Comparison of ENCODE assay signal across 8 mouse cellular contexts in the genomic region with DNA sequence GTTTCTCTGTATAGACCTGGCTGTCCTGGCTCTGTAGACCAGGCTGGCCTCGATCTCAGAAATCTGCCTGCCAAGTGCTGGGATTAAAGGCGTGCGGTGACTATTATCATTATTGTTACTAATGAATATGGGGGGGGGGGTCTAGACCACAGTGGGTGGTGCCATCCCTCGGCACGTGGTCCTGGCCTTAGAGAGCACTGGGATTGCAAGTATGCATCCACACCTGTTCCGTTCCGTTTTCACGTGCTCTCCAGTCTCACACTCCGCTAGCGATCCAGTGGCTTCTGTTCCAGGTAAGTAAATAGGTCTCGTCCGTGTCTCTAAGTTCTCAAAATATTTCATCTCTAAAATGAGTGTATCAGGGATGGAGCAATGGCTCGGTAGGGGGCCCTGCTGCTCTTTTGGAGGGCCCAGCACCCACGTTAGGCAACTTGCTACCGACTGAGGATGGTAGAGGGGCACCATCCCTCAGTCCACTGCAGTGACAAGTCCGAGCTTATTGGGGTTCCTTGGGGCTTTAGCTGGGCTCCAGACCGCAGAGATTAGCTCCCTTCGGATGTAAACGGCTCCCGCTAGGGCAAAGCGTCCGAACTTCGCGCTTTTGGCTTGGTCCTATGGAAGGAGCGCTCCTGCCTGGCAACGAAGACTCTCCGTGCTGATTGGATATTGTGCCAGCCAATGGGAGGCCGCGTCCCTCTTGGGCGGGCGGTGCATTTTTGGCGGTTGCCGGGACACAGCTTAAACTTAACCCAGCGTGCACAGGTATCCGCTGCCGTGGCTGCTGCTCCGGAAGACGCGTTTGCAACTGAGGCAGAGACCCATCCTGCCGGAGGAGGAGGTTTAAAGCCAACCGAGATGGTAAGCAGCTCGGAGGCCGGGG. TPM values are rescaled to one million over a fixed set of nuclear protein-coding genes. Genes with fewer than 3 reads are reported as not detected.
A peak's percentile ranks its signal among the peaks of the same experiment; 100 is the strongest.
DNase-seq lines count a peak whose midpoint lies in the region; ATAC-seq and TF ChIP-seq lines count a peak whose summit lies in the region.

A gene (plus strand): TSS at position 190 of the 880 bp plus-strand sequence.

- H3K9ac ChIP-seq in embryonic facial prominence, embryonic 13.5 days: peak within 1 kb of the TSS; percentile 72
- H3K9ac ChIP-seq in limb, embryonic 12.5 days (replicated peaks): peak within 1 kb of the TSS; percentile 67
- H3K9ac ChIP-seq in midbrain, embryonic 15.5 days: peak within 1 kb of the TSS; percentile 45

- H3K4me2 ChIP-seq in embryonic facial prominence, embryonic 13.5 days: peak within 1 kb of the TSS; percentile 84
- peak within 1 kb of the TSS; percentile 88 for H3K4me2 ChIP-seq in limb, embryonic 12.5 days
- peak within 1 kb of the TSS; percentile 99 for H3K4me2 ChIP-seq in midbrain, embryonic 15.5 days

- peak; percentile 88 for DNase-seq in 3134 (ENCODE audit: extremely low read depth, insufficient read length, low spot score)
- DNase-seq in adrenal gland, postnatal 36 days: peak; percentile 94 to 95
- peak; percentile 96 for DNase-seq in heart, adult 18-20 months
- peak; percentile 97 for DNase-seq in kidney, adult 2 months
- peak; percentile 86 to 93 for DNase-seq in spleen, adult 2 months (ENCODE audit: low read depth in 1 of 2, low spot score in 2 of 2)

- H3K4me1 ChIP-seq in embryonic facial prominence, embryonic 13.5 days: peaks cover 22% of the 10 kb centered on the region
- 0 out of 2 replicates have a peak, but pooled peaks cover 3% of the 10 kb centered on the region for H3K4me1 ChIP-seq in kidney, adult 2 months (ENCODE audit: control insufficient read depth, insufficient read depth, low read length)
- peaks cover 5% of the 10 kb centered on the region for H3K4me1 ChIP-seq in limb, embryonic 12.5 days (replicated peaks)
- H3K4me1 ChIP-seq in midbrain, embryonic 15.5 days: peaks cover 12% of the 10 kb centered on the region
- no peaks in the 10 kb centered on the region for H3K4me1 ChIP-seq in spleen, adult 2 months (ENCODE audit: control insufficient read depth, insufficient read depth, insufficient read length)

- peak; percentile 97 for ATAC-seq in embryonic facial prominence, embryonic 13.5 days (ENCODE audit: insufficient number of reproducible peaks, insufficient read depth, low FRiP score, low TSS enrichment, low read depth)
- ATAC-seq in limb, embryonic 12.5 days (ENCODE audit: insufficient number of reproducible peaks, insufficient read depth, low FRiP score, low TSS enrichment, low read depth): peak; percentile 97
- ATAC-seq in midbrain, embryonic 15.5 days (replicated peaks): peak; percentile 100

- TF ChIP-seq CTCF in kidney, adult 2 months (conservative IDR thresholded peaks at IDR 0.05; ENCODE audit: insufficient read depth, insufficient read length, low read depth, low read length): 0 out of 2 replicates have a peak, but pooled peaks have one; percentile 0
- TF ChIP-seq CTCF in spleen, adult 2 months (IDR thresholded peaks at IDR 0.05; ENCODE audit: extremely low read depth, insufficient read depth, insufficient read length, insufficient replicate concordance): no peak

- no peaks in the 10 kb centered on the region for H3K36me3 ChIP-seq in embryonic facial prominence, embryonic 13.5 days
- no peaks in the 10 kb centered on the region for H3K36me3 ChIP-seq in kidney, adult 2 months (ENCODE audit: control insufficient read depth, insufficient read depth, low read length)
- H3K36me3 ChIP-seq in limb, embryonic 12.5 days: no peaks in the 10 kb centered on the region
- no peaks in the 10 kb centered on the region for H3K36me3 ChIP-seq in midbrain, embryonic 15.5 days (replicated peaks)
- H3K36me3 ChIP-seq in spleen, adult 2 months (ENCODE audit: control insufficient read depth, insufficient read depth, low read length): no peaks in the 10 kb centered on the region

- no peak for TF ChIP-seq POLR2A in kidney, adult 2 months (IDR thresholded peaks at IDR 0.05; ENCODE audit: low read depth, low read length)
- no peak for TF ChIP-seq POLR2A in spleen, adult 2 months (IDR thresholded peaks at IDR 0.05; ENCODE audit: low read depth, low read length)

- WGBS in embryonic facial prominence, embryonic 13.5 days: 1% methylated on average over 43 of the region's 43 CpGs
- whole genome bisulfite sequencing in kidney, adult 2 months: 4% methylated on average over 43 of the region's 43 CpGs
- 2% methylated on average over 43 of the region's 43 CpGs for WGBS in limb, embryonic 12.5 days
- WGBS in midbrain, embryonic 15.5 days: under 1% methylated on average over 43 of the region's 43 CpGs
- WGBS in spleen, adult 2 months: 2% methylated on average over 43 of the region's 43 CpGs

- H3K4me3 ChIP-seq in embryonic facial prominence, embryonic 13.5 days: peak within 1 kb of the TSS; percentile 68
- H3K4me3 ChIP-seq in kidney, adult 2 months (ENCODE audit: insufficient read depth, low read depth, low read length): peak within 1 kb of the TSS; percentile 81
- H3K4me3 ChIP-seq in limb, embryonic 12.5 days (replicated peaks): peak within 1 kb of the TSS; percentile 59
- peak within 1 kb of the TSS; percentile 59 for H3K4me3 ChIP-seq in midbrain, embryonic 15.5 days
- peak within 1 kb of the TSS; percentile 73 for H3K4me3 ChIP-seq in spleen, adult 2 months (ENCODE audit: extremely low read depth, insufficient read depth, insufficient read length)

- H3K27ac ChIP-seq in embryonic facial prominence, embryonic 13.5 days: peak within 1 kb of the TSS; percentile 64; the same call in 1 of the 2 replicates
- no peak within 1 kb of the TSS for H3K27ac ChIP-seq in kidney, adult 2 months (ENCODE audit: insufficient read depth, low read depth, low read length)
- H3K27ac ChIP-seq in limb, embryonic 12.5 days: peak within 1 kb of the TSS; percentile 67; the same call in 1 of the 2 replicates
- no peak within 1 kb of the TSS for H3K27ac ChIP-seq in midbrain, embryonic 15.5 days
- peak within 1 kb of the TSS; percentile 31; the same call in 1 of the 2 replicates for H3K27ac ChIP-seq in spleen, adult 2 months (ENCODE audit: insufficient read depth, low read length)

- no peaks in the 10 kb centered on the region for H3K9me3 ChIP-seq in embryonic facial prominence, embryonic 13.5 days
- no peaks in the 10 kb centered on the region for H3K9me3 ChIP-seq in limb, embryonic 12.5 days
- no peaks in the 10 kb centered on the region for H3K9me3 ChIP-seq in midbrain, embryonic 15.5 days

- H3K27me3 ChIP-seq in embryonic facial prominence, embryonic 13.5 days: no peaks in the 10 kb centered on the region
- no peaks in the 10 kb centered on the region for H3K27me3 ChIP-seq in kidney, adult 2 months (replicated peaks; ENCODE audit: control insufficient read depth, insufficient read depth, low read length)
- no peaks in the 10 kb centered on the region for H3K27me3 ChIP-seq in limb, embryonic 12.5 days
- H3K27me3 ChIP-seq in midbrain, embryonic 15.5 days (replicated peaks): no peaks in the 10 kb centered on the region
- H3K27me3 ChIP-seq in spleen, adult 2 months (ENCODE audit: control insufficient read depth, insufficient read depth, low read length): no peaks in the 10 kb centered on the region

RNA-seq across cellular contexts. Expression of the gene that starts here (rescaled TPM):
- total RNA-seq in adrenal gland, postnatal 36 days (2021): 1 to 10 TPM; 2.7 to 4.0 TPM
- polyA plus RNA-seq in embryonic facial prominence, embryonic 13.5 days (2015; fragmentation: Nextera tagmentation; extraction: Ambion mirVana): 29.6 and 34.1 TPM in 2 replicates
- under 1 TPM; 0.05 to 0.23 TPM for total RNA-seq in heart, adult 18-20 months (2021)
- polyA plus RNA-seq in kidney, adult 2 months (2012; rRNA removed): 0.07 and 0.11 TPM in 2 replicates
- polyA plus RNA-seq in limb, embryonic 12.5 days (2016; fragmentation: Nextera tagmentation; extraction: Ambion mirVana): 40.5 and 41.4 TPM in 2 replicates
- polyA plus RNA-seq in midbrain, embryonic 15.5 days (2015; fragmentation: Nextera tagmentation; extraction: Ambion mirVana): 6.5 and 7.4 TPM in 2 replicates
- polyA plus RNA-seq in spleen, adult 2 months (2012; rRNA removed): 0.63 and 0.74 TPM in 2 replicates

Comparison
In these comparisons a context has a peak if more than half of its experiments do, and no peak if none do; other contexts are left out.
1. Peak in DNase-seq in heart, adult 18-20 months; RNA of the gene not detected or under 1 TPM.
2. Peak in DNase-seq and H3K4me3 ChIP-seq in kidney, adult 2 months; RNA of the gene not detected or under 1 TPM.
3. Peak in DNase-seq, H3K4me3 ChIP-seq and H3K27ac ChIP-seq in spleen, adult 2 months; RNA of the gene not detected or under 1 TPM.
4. H3K27ac ChIP-seq: peak in embryonic facial prominence, embryonic 13.5 days (single experiment) and limb, embryonic 12.5 days (single experiment); none in kidney, adult 2 months (single experiment) and midbrain, embryonic 15.5 days (single experiment).
5. Peak in every context shown above with its lines, with median percentiles within 50 percentile points of each other: DNase-seq, ATAC-seq, H3K4me2 ChIP-seq, H3K4me3 ChIP-seq and H3K9ac ChIP-seq.